ENCODE assay signal across 8 mouse cellular contexts in genomic region chr19:42794914-42795613, GRCm38 (mm10). TPM values are rescaled to one million over a fixed set of nuclear protein-coding genes. Genes with fewer than 3 reads are reported as not detected.
A peak's percentile ranks its signal among the peaks of the same experiment; 100 is the strongest.
DNase-seq lines count a peak whose midpoint lies in the region; ATAC-seq and TF ChIP-seq lines count a peak whose summit lies in the region.

No protein-coding gene starts in this region.

- peak overlapping the region; percentile 72 for H3K4me2 ChIP-seq in embryonic facial prominence, embryonic 13.5 days
- H3K4me2 ChIP-seq in limb, embryonic 12.5 days: peak overlapping the region; percentile 71
- peak overlapping the region; percentile 98 for H3K4me2 ChIP-seq in midbrain, embryonic 15.5 days

- no peak for TF ChIP-seq POLR2A in heart, adult 2 months (IDR thresholded peaks at IDR 0.05; ENCODE audit: insufficient read depth, low read depth, low read length)

- 0 out of 2 replicates have a peak, but pooled peaks cover 3% of the 10 kb centered on the region for H3K27me3 ChIP-seq in embryonic facial prominence, embryonic 13.5 days
- peaks cover 3% of the 10 kb centered on the region; the same call in 1 of the 2 replicates for H3K27me3 ChIP-seq in heart, adult 2 months (ENCODE audit: control insufficient read depth, insufficient read depth, low read length)
- H3K27me3 ChIP-seq in limb, embryonic 12.5 days: peaks cover 17% of the 10 kb centered on the region
- no peaks in the 10 kb centered on the region for H3K27me3 ChIP-seq in midbrain, embryonic 15.5 days (replicated peaks)

- peak; percentile 94 for TF ChIP-seq CTCF in heart, adult 2 months (IDR thresholded peaks at IDR 0.05)

- no peaks in the 10 kb centered on the region for H3K79me2 ChIP-seq in heart, adult 2 months (replicated peaks; ENCODE audit: control insufficient read depth, insufficient read depth, low read length)

- H3K36me3 ChIP-seq in embryonic facial prominence, embryonic 13.5 days: no peaks in the 10 kb centered on the region
- no peaks in the 10 kb centered on the region for H3K36me3 ChIP-seq in heart, adult 2 months (ENCODE audit: control insufficient read depth, insufficient read depth, low read length)
- no peaks in the 10 kb centered on the region for H3K36me3 ChIP-seq in limb, embryonic 12.5 days
- H3K36me3 ChIP-seq in midbrain, embryonic 15.5 days (replicated peaks): no peaks in the 10 kb centered on the region

- H3K4me3 ChIP-seq in embryonic facial prominence, embryonic 13.5 days: peak overlapping the region; percentile 41
- peak overlapping the region; percentile 22; the same call in 1 of the 2 replicates for H3K4me3 ChIP-seq in heart, adult 2 months
- peak overlapping the region; percentile 36 for H3K4me3 ChIP-seq in limb, embryonic 12.5 days (replicated peaks)
- H3K4me3 ChIP-seq in midbrain, embryonic 15.5 days: peak overlapping the region; percentile 46

- peak; percentile 71 for DNase-seq in 416B (ENCODE audit: low read depth)
- peak; percentile 65 to 83 for DNase-seq in adrenal gland, postnatal 4 days (ENCODE audit: low spot score in 2 of 2)
- peak; percentile 75 to 88 for DNase-seq in heart, adult 2 months
- peak; percentile 58 to 81 for DNase-seq in kidney, adult 8-10 months
- DNase-seq in spleen, adult 18-20 months: peak; percentile 58 to 85

- H3K4me1 ChIP-seq in embryonic facial prominence, embryonic 13.5 days: peaks cover 26% of the 10 kb centered on the region
- H3K4me1 ChIP-seq in heart, adult 2 months (ENCODE audit: control insufficient read depth, insufficient read depth, low read length): no peaks in the 10 kb centered on the region; the same call in 1 of the 2 replicates
- peaks cover 27% of the 10 kb centered on the region for H3K4me1 ChIP-seq in limb, embryonic 12.5 days (replicated peaks)
- H3K4me1 ChIP-seq in midbrain, embryonic 15.5 days: peaks cover 8% of the 10 kb centered on the region; the same call in 1 of the 2 replicates

- peak; percentile 49; the same call in 1 of the 2 replicates for ATAC-seq in embryonic facial prominence, embryonic 13.5 days (ENCODE audit: insufficient number of reproducible peaks, insufficient read depth, low FRiP score, low TSS enrichment, low read depth)
- ATAC-seq in limb, embryonic 12.5 days (ENCODE audit: insufficient number of reproducible peaks, insufficient read depth, low FRiP score, low TSS enrichment, low read depth): peak; percentile 83
- peak; percentile 96 for ATAC-seq in midbrain, embryonic 15.5 days (replicated peaks)

- 2% methylated on average over 31 of the region's 31 CpGs for WGBS in embryonic facial prominence, embryonic 13.5 days
- 2% methylated on average over 31 of the region's 31 CpGs for WGBS in heart, adult 2 months
- under 1% methylated on average over 31 of the region's 31 CpGs for WGBS in limb, embryonic 12.5 days
- WGBS in midbrain, embryonic 15.5 days: 2% methylated on average over 31 of the region's 31 CpGs

- intact Hi-C loops in heart, adult 2 months (cut with DNase I): loop anchor here (1.0 to 5.0 kb wide), 4 partner anchors 232 to 682 kb away; no protein-coding TSS in a partner anchor

- TF ChIP-seq EP300 in heart, adult 2 months (IDR thresholded peaks at IDR 0.05; ENCODE audit: insufficient read depth, low read depth, low read length): peak; percentile 59; the same call in 1 of the 2 replicates

- H3K9me3 ChIP-seq in embryonic facial prominence, embryonic 13.5 days: no peaks in the 10 kb centered on the region
- no peaks in the 10 kb centered on the region for H3K9me3 ChIP-seq in limb, embryonic 12.5 days
- H3K9me3 ChIP-seq in midbrain, embryonic 15.5 days: no peaks in the 10 kb centered on the region

- H3K9ac ChIP-seq in embryonic facial prominence, embryonic 13.5 days: peak overlapping the region; percentile 61
- peak overlapping the region; percentile 37 for H3K9ac ChIP-seq in heart, adult 2 months (ENCODE audit: low read depth, low read length)
- peak overlapping the region; percentile 24; the same call in 1 of the 2 replicates for H3K9ac ChIP-seq in limb, embryonic 12.5 days (replicated peaks)
- peak overlapping the region; percentile 57 for H3K9ac ChIP-seq in midbrain, embryonic 15.5 days

- 0 out of 2 replicates have a peak overlapping the region, but pooled peaks have one; percentile 39 for H3K27ac ChIP-seq in embryonic facial prominence, embryonic 13.5 days
- no peak overlapping the region for H3K27ac ChIP-seq in heart, adult 2 months
- peak overlapping the region; percentile 64; the same call in 1 of the 2 replicates for H3K27ac ChIP-seq in limb, embryonic 12.5 days
- no peak overlapping the region for H3K27ac ChIP-seq in midbrain, embryonic 15.5 days

RNA-seq across cellular contexts. Expression of gene Hps1, which starts 15.3 kb away (rescaled TPM):
- total RNA-seq in adrenal gland, postnatal 4 days (2021): 10 to 100 TPM; 27.4 to 28.0 TPM
- 16.6 and 17.3 TPM in 2 replicates for polyA plus RNA-seq in embryonic facial prominence, embryonic 13.5 days (2015; fragmentation: Nextera tagmentation; extraction: Ambion mirVana)
- 1 to 10 TPM; 1.6 to 1.7 TPM for total RNA-seq in heart, adult 2 months (2021)
- 2.6 and 6.6 TPM in 2 replicates for polyA plus RNA-seq in heart, adult 2 months (2012; rRNA removed)
- polyA plus RNA-seq in limb, embryonic 12.5 days (2016; fragmentation: Nextera tagmentation; extraction: Ambion mirVana): 14.5 and 15.4 TPM in 2 replicates
- 11.8 and 12.6 TPM in 2 replicates for polyA plus RNA-seq in midbrain, embryonic 15.5 days (2015; fragmentation: Nextera tagmentation; extraction: Ambion mirVana)

RNA-seq across cellular contexts. Expression of gene Pyroxd2, which starts 42.5 kb away (rescaled TPM):
- 10 to 100 TPM; 54.2 to 55.8 TPM for total RNA-seq in adrenal gland, postnatal 4 days (2021)
- polyA plus RNA-seq in embryonic facial prominence, embryonic 13.5 days (2015; fragmentation: Nextera tagmentation; extraction: Ambion mirVana): 1.8 and 2.0 TPM in 2 replicates
- 1 to 10 TPM; 3.9 to 4.4 TPM for total RNA-seq in heart, adult 2 months (2021)
- 4.6 and 4.7 TPM in 2 replicates for polyA plus RNA-seq in heart, adult 2 months (2012; rRNA removed)
- polyA plus RNA-seq in limb, embryonic 12.5 days (2016; fragmentation: Nextera tagmentation; extraction: Ambion mirVana): 1.2 and 1.4 TPM in 2 replicates
- polyA plus RNA-seq in midbrain, embryonic 15.5 days (2015; fragmentation: Nextera tagmentation; extraction: Ambion mirVana): 1.8 and 2.1 TPM in 2 replicates

Comparison
In these comparisons a context has a peak if more than half of its experiments do, and no peak if none do; other contexts are left out.
1. H3K27ac ChIP-seq: peak in embryonic facial prominence, embryonic 13.5 days (single experiment) and limb, embryonic 12.5 days (single experiment); none in heart, adult 2 months (single experiment) and midbrain, embryonic 15.5 days (single experiment).
2. Peak in every context shown above with its lines, with median percentiles within 50 percentile points of each other: DNase-seq, ATAC-seq, H3K4me2 ChIP-seq, H3K4me3 ChIP-seq and H3K9ac ChIP-seq.